Mouse (Mus musculus): ENCODE results near the gene Rspo1.

DNA sequence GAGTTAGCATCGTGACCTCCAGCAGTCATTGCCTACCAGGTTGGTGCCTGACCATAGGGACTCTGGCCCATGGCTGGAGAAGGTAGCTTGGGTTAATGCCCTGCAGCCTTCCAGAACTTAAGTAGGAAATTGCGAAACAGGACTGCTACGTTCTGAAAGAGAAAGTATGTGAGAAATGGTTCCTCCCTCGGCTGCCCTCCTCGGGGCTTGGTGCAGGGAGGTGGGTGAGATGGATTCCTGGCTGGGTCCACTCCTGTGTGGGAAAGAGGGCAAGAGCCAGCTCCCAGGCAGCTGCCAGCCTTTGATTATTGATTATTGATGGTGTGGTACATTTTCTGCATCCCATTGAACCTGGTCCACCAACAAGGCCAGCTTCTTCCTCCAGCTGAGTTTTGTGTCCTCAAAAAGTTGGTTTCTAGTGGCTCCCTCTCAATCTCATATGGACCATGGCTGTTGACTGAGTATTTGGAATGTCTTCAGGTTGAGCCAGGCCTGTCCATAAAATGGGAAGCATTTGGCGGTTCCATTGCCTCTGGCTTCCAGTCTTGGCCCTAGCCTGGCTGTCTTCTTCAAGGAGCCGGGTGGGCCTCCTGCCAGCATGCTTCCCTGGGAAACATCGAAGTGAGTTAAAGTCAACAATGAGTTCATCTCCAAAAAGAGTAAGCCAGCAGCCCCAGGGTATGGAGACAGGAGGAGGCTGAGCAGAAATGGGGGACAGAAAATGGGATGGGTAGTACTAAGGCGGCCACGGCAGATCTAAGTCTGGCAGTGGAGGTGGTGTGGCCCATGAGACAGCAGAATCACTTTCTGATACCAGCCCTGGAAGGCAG is 29.8 kb downstream of the Rspo1 start, which contains the start of gene Gnl2:
- TF ChIP-seq JUND (conservative IDR thresholded peaks at IDR 0.05; ENCODE audit: low read depth, low read length) (no peak), CTCF (conservative IDR thresholded peaks at IDR 0.05 in 1 of 2, IDR thresholded peaks at IDR 0.05 in 1 of 2; ENCODE audit: low read depth in 2 of 2, low read length in 2 of 2) (no peak), ZC3H11A (IDR thresholded peaks at IDR 0.05; ENCODE audit: low read depth, low read length) (no peak)

Data from CH12.LX (cell line).